ENCODE assay signal across 15 mouse cellular contexts in the genomic region with DNA sequence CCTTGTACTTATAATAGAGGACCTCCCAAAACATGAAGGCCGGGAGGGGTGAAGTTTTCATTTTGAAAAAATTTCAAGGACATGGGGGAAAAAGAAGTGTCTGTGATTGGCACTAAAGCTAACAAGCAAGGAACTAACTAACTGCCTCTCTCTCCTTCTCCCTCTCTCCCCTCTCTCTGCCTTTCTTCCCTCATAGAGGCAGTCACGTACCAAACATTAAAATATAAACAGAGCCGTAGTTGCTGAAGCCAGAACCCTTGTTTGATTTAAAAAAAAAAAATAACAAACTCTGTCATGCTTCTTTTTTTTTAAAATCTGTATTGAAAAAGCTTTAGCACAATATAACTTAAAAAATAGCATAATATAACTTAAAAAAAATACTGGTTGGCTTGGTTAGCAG. TPM values are rescaled to one million over a fixed set of nuclear protein-coding genes. Genes with fewer than 3 reads are reported as not detected.
A peak's percentile ranks its signal among the peaks of the same experiment; 100 is the strongest.
DNase-seq lines count a peak whose midpoint lies in the region; ATAC-seq and TF ChIP-seq lines count a peak whose summit lies in the region.
"Had no signal": no experiment of that assay in that cellular context is flagged by ENCODE, and none has a peak within 500 bp of the region (broad histone marks: within the 10 kb centered on the region; RNA-seq: fewer than 3 reads in every experiment).

No protein-coding gene starts in this region.

- DNase-seq in heart, embryonic 10.5 days (ENCODE audit: low spot score) = no peak
- DNase-seq in stomach, postnatal 0 days (ENCODE audit: low spot score) = no peak
- no peak for DNase-seq in limb, embryonic 10.5 days (ENCODE audit: low spot score)
- DNase-seq in left cerebral cortex, adult 8-10 months (ENCODE audit: low spot score in 2 of 2) = no peak
- no peak for DNase-seq in retina, postnatal 1 day
- DNase-seq in thymus, postnatal 4 days = no peak
- DNase-seq: B cell, adult 2 months; cerebellum, adult 18-20 months; kidney, adult 2 months; lung, adult 18-20 months; spleen, adult 18-20 months had no signal

- no peak for TF ChIP-seq CTCF in stomach, postnatal 0 days (IDR thresholded peaks at IDR 0.05; ENCODE audit: low read depth)

- peaks cover 34% of the 10 kb centered on the region for H3K4me1 ChIP-seq in heart, embryonic 10.5 days
- peaks cover 29% of the 10 kb centered on the region for H3K4me1 ChIP-seq in heart, embryonic 12.5 days (replicated peaks)
- H3K4me1 ChIP-seq in stomach, embryonic 14.5 days (ENCODE audit: control insufficient read depth, insufficient read depth, low read length) = peaks cover 41% of the 10 kb centered on the region
- H3K4me1 ChIP-seq in stomach, postnatal 0 days (replicated peaks; ENCODE audit: control insufficient read depth, insufficient read depth) = no peaks in the 10 kb centered on the region
- H3K4me1 ChIP-seq in limb, embryonic 10.5 days = peaks cover 76% of the 10 kb centered on the region

- 68% methylated on average over 3 of the region's 3 CpGs for WGBS in heart, embryonic 10.5 days
- 66% methylated on average over 3 of the region's 3 CpGs for WGBS in heart, embryonic 12.5 days
- WGBS in stomach, embryonic 14.5 days = 11% methylated on average over 3 of the region's 3 CpGs
- 30% methylated on average over 3 of the region's 3 CpGs for WGBS in stomach, postnatal 0 days
- WGBS in limb, embryonic 10.5 days = 50% methylated on average over 3 of the region's 3 CpGs

- H3K9ac ChIP-seq in heart, embryonic 12.5 days = no peak overlapping the region
- no peak overlapping the region for H3K9ac ChIP-seq in stomach, embryonic 14.5 days (replicated peaks; ENCODE audit: low read depth, low read length)
- no peak overlapping the region for H3K9ac ChIP-seq in stomach, postnatal 0 days (ENCODE audit: low read length)

- 0 out of 2 replicates have a peak, but pooled peaks cover 3% of the 10 kb centered on the region for H3K27me3 ChIP-seq in heart, embryonic 10.5 days (ENCODE audit: insufficient read depth, poor library complexity, severe bottlenecking)
- H3K27me3 ChIP-seq in heart, embryonic 12.5 days (replicated peaks) = no peaks in the 10 kb centered on the region
- H3K27me3 ChIP-seq in stomach, embryonic 14.5 days (ENCODE audit: control insufficient read depth, insufficient read depth, low read length) = no peaks in the 10 kb centered on the region
- H3K27me3 ChIP-seq in stomach, postnatal 0 days (ENCODE audit: control insufficient read depth, insufficient read depth, low read length) = no peaks in the 10 kb centered on the region
- H3K27me3 ChIP-seq in limb, embryonic 10.5 days (ENCODE audit: low read depth, poor library complexity, severe bottlenecking) = no peaks in the 10 kb centered on the region
- H3K27me3 ChIP-seq: limb, embryonic 13.5 days had no signal

- H3K4me2 ChIP-seq in heart, embryonic 12.5 days = no peak overlapping the region
- peak overlapping the region; percentile 33 for H3K4me2 ChIP-seq in stomach, embryonic 14.5 days (replicated peaks; ENCODE audit: low read depth, low read length)
- H3K4me2 ChIP-seq in stomach, postnatal 0 days (replicated peaks; ENCODE audit: low read depth) = no peak overlapping the region

- no peaks in the 10 kb centered on the region for H3K36me3 ChIP-seq in heart, embryonic 10.5 days
- H3K36me3 ChIP-seq in heart, embryonic 12.5 days = no peaks in the 10 kb centered on the region
- no peaks in the 10 kb centered on the region for H3K36me3 ChIP-seq in stomach, embryonic 14.5 days (ENCODE audit: control insufficient read depth, insufficient read depth, low read length)
- H3K36me3 ChIP-seq in stomach, postnatal 0 days (ENCODE audit: control insufficient read depth, insufficient read depth, low read length) = no peaks in the 10 kb centered on the region
- H3K36me3 ChIP-seq in limb, embryonic 10.5 days = no peaks in the 10 kb centered on the region; the same call in 1 of the 2 replicates
- H3K36me3 ChIP-seq: limb, embryonic 13.5 days; midbrain, embryonic 10.5 days had no signal

- no peak for TF ChIP-seq EP300 in stomach, postnatal 0 days (optimal IDR thresholded peaks at IDR 0.05)

- no peak for ATAC-seq in heart, embryonic 12.5 days (ENCODE audit: insufficient number of reproducible peaks, low FRiP score)
- no peak for ATAC-seq in stomach, embryonic 14.5 days (ENCODE audit: insufficient number of reproducible peaks, insufficient read depth, low FRiP score, low read depth)
- ATAC-seq in stomach, postnatal 0 days (ENCODE audit: low FRiP score, low TSS enrichment) = no peak

- H3K9me3 ChIP-seq in heart, embryonic 10.5 days = no peaks in the 10 kb centered on the region
- no peaks in the 10 kb centered on the region for H3K9me3 ChIP-seq in heart, embryonic 12.5 days (replicated peaks)
- H3K9me3 ChIP-seq in stomach, embryonic 14.5 days (ENCODE audit: control insufficient read depth, low read depth, low read length) = no peaks in the 10 kb centered on the region
- no peaks in the 10 kb centered on the region for H3K9me3 ChIP-seq in stomach, postnatal 0 days (ENCODE audit: control insufficient read depth, low read length)
- no peaks in the 10 kb centered on the region for H3K9me3 ChIP-seq in limb, embryonic 10.5 days (replicated peaks)
- H3K9me3 ChIP-seq: limb, embryonic 13.5 days; midbrain, embryonic 10.5 days had no signal

- H3K27ac ChIP-seq in heart, embryonic 10.5 days = 0 out of 2 replicates have a peak overlapping the region, but pooled peaks have one; percentile 29
- H3K27ac ChIP-seq in heart, embryonic 12.5 days (ENCODE audit: poor library complexity, severe bottlenecking) = no peak overlapping the region
- H3K27ac ChIP-seq in stomach, embryonic 14.5 days (ENCODE audit: low read length) = peak overlapping the region; percentile 83
- H3K27ac ChIP-seq in stomach, postnatal 0 days (replicated peaks) = no peak overlapping the region
- H3K27ac ChIP-seq in limb, embryonic 10.5 days = peak overlapping the region; percentile 75
- H3K27ac ChIP-seq: limb, embryonic 13.5 days had no signal

- no peak overlapping the region for H3K4me3 ChIP-seq in heart, embryonic 10.5 days
- H3K4me3 ChIP-seq in heart, embryonic 12.5 days = no peak overlapping the region
- no peak overlapping the region for H3K4me3 ChIP-seq in stomach, embryonic 14.5 days (ENCODE audit: low read depth, low read length)
- H3K4me3 ChIP-seq in stomach, postnatal 0 days (ENCODE audit: low read depth, low read length) = no peak overlapping the region
- 0 out of 2 replicates have a peak overlapping the region, but pooled peaks have one; percentile 36 for H3K4me3 ChIP-seq in limb, embryonic 10.5 days
- H3K4me3 ChIP-seq: midbrain, embryonic 10.5 days had no signal

RNA-seq across cellular contexts. Expression of gene Tshz3, which starts 10.9 kb away (rescaled TPM):
- polyA plus RNA-seq in heart, embryonic 10.5 days (2016; fragmentation: Nextera tagmentation; extraction: Ambion mirVana) = 1.8 and 5.5 TPM in 2 replicates
- 1.4 and 2.1 TPM in 2 replicates for polyA plus RNA-seq in heart, embryonic 12.5 days (2016; fragmentation: Nextera tagmentation; extraction: Ambion mirVana)
- polyA plus RNA-seq in stomach, embryonic 14.5 days (2014; fragmentation: Nextera tagmentation; extraction: Ambion mirVana) = 21.6 and 23.3 TPM in 2 replicates
- 4.3 and 4.4 TPM in 2 replicates for polyA plus RNA-seq in stomach, postnatal 0 days (2015; fragmentation: Nextera tagmentation; extraction: Ambion mirVana)
- polyA plus RNA-seq in limb, embryonic 10.5 days (2016; fragmentation: Nextera tagmentation; extraction: Ambion mirVana) = 9.2 and 10.6 TPM in 2 replicates
- total RNA-seq in left cerebral cortex, adult 8-10 months (2022) = 10 to 100 TPM; 43.1 to 48.9 (median 45.9) TPM

Comparison
In these comparisons a context has a peak if more than half of its experiments do, and no peak if none do; other contexts are left out.
1. H3K27ac ChIP-seq: peak in heart, embryonic 10.5 days (single experiment), stomach, embryonic 14.5 days (single experiment) and limb, embryonic 10.5 days (single experiment); none in heart, embryonic 12.5 days (single experiment) and stomach, postnatal 0 days (single experiment).